Mouse (Mus musculus) kidney, postnatal 0 days (tissue): ENCODE measurements at regions not wholly inside any gene's neighbourhood (a gene's known extent, or its start where the extent isn't known, plus 50 kb on each side); places are given as distances from the start of the nearest gene placed in this dataset.

Experiments
- ATAC-seq: fragments of 200-750 bp; cut with Nextera tagmentation; replicated peaks from 2 replicates; pipeline ENCODE4 v1.8.0; 2017; ENCODE audit warnings: low read depth, moderate number of reproducible peaks, moderate TSS enrichment, moderate library complexity; ENCODE audit not compliant: low FRiP score
- DNase-seq: peaks from one replicate; pipeline ENCODE4 v3.0.0-alpha.2; 2016; ENCODE audit warnings: low spot score
- H3K27ac ChIP-seq: fragments of 300-500 bp; sonication (generic); 2 replicates; pipeline ENCODE4 v1.5.1; 2014; ENCODE audit warnings: mild to moderate bottlenecking
- H3K27me3 ChIP-seq: fragments of 300-500 bp; sonication (generic); 2 replicates; pipeline ENCODE4 v1.6.1; 2014; ENCODE audit warnings: low read length, mixed read lengths; ENCODE audit not compliant: insufficient read depth
- H3K36me3 ChIP-seq: fragments of 300-500 bp; sonication (generic); 2 replicates; pipeline ENCODE4 v1.6.1; 2014; ENCODE audit warnings: low read length, mixed read lengths; ENCODE audit not compliant: insufficient read depth
- H3K4me1 ChIP-seq: fragments of 300-500 bp; sonication (generic); replicated peaks from 2 replicates; pipeline ENCODE4 v1.6.1; 2014; ENCODE audit warnings: antibody characterized with exemption, low read length, mixed read lengths; ENCODE audit not compliant: insufficient read depth
- H3K4me2 ChIP-seq: fragments of 300-500 bp; sonication (generic); 2 replicates; pipeline ENCODE4 v1.6.1; 2014; ENCODE audit warnings: mild to moderate bottlenecking, low read length, moderate library complexity, mixed read lengths
- H3K4me3 ChIP-seq: fragments of 300-500 bp; sonication (generic); replicated peaks from 2 replicates; pipeline ENCODE4 v1.5.1; 2014; ENCODE audit warnings: low read depth, low read length
- H3K9ac ChIP-seq: fragments of 300-500 bp; sonication (generic); 2 replicates; pipeline ENCODE4 v1.6.1; 2014; ENCODE audit warnings: low read depth, low read length
- H3K9me3 ChIP-seq: fragments of 300-500 bp; sonication (generic); replicated peaks from 2 replicates; pipeline ENCODE4 v1.6.1; 2016; ENCODE audit warnings: low read length, inconsistent platforms, mixed read lengths
- CTCF ChIP-seq: IDR thresholded peaks from 2 replicates; pipeline ENCODE4 v1.5.1; 2016; ENCODE audit warnings: antibody characterized with exemption, low read depth, mild to moderate bottlenecking, moderate library complexity
- WGBS: fragments of 180-500 bp; shearing (Covaris S2); extraction: QIAGEN DNeasy Blood & Tissue Kit; methylation state at CpG from one replicate; pipeline ENCODE4 v1.1.7; 2014; 5-methylcytosine and 5-hydroxymethylcytosine counted together

GRCm38 (mm10) chr13:74864000-74864399, 55.4 kb upstream of the Cast start:
- no peak overlapping the region for H3K4me3 ChIP-seq
- H3K27ac ChIP-seq, result no peak overlapping the region
- no peak overlapping the region for H3K9ac ChIP-seq
- DNase-seq (no peak), ATAC-seq (no peak)
- 78% methylated on average over 9 of the region's 9 CpGs for WGBS
- H3K36me3 ChIP-seq, result no peaks in the 10 kb centered on the region
- H3K9me3 ChIP-seq, result no peaks in the 10 kb centered on the region
- H3K4me1 ChIP-seq, result no peaks in the 10 kb centered on the region
- TF ChIP-seq CTCF, result no peak
- no peak overlapping the region for H3K4me2 ChIP-seq
- H3K27me3 ChIP-seq, result no peaks in the 10 kb centered on the region

- H3K4me1 ChIP-seq, result no peaks in the 10 kb centered on the region
- ATAC-seq (no peak), DNase-seq (peak; percentile 63)
- no peak overlapping the region for H3K4me3 ChIP-seq
- H3K9me3 ChIP-seq, result no peaks in the 10 kb centered on the region
- no peaks in the 10 kb centered on the region for H3K27me3 ChIP-seq
- H3K4me2 ChIP-seq, result no peak overlapping the region
- no peak overlapping the region for H3K9ac ChIP-seq
- WGBS, result 10% methylated on average over 1 of the region's 1 CpGs
- H3K36me3 ChIP-seq, result no peaks in the 10 kb centered on the region
- peak; percentile 65 for TF ChIP-seq CTCF
- no peak overlapping the region for H3K27ac ChIP-seq
Measured at GRCm38 (mm10) chr13:74861373-74861970, 52.9 kb upstream of the Cast start.
